Mouse (Mus musculus): ENCODE measurements at regions not wholly inside any gene's neighbourhood (a gene's known extent, or its start where the extent isn't known, plus 50 kb on each side); places are given as distances from the start of the nearest gene placed in this dataset.

DNA sequence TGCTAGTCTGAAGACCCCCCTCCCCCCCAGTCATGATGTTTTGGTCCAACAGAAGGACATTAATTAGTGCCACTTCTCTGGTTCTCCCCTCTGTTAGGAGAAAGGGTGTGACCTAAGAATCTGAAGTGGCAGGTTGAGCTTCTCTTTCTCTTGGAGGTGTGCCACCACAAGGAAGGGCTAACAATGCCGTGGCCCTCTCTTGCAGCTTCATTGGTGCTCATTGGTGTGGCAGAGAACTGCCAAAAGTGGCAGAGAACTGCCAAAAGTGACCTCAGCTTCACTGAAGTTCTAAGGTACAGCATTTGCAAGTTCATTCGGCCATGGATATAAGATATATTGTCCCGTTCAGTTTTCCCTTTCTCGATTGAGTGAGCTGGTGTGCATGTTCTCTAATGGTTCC lies 123.7 kb downstream of the Csl start:
- no peak overlapping the region for H3K4me2 ChIP-seq (ENCODE audit: low read depth)
- no peaks in the 10 kb centered on the region for H3K9me3 ChIP-seq (ENCODE audit: control insufficient read depth, low read length)
- no peaks in the 10 kb centered on the region for H3K4me1 ChIP-seq (ENCODE audit: control insufficient read depth, insufficient read depth, low read length)
- no peak overlapping the region for H3K4me3 ChIP-seq (ENCODE audit: low read depth, low read length)
- no peak for DNase-seq (ENCODE audit: low spot score)
- WGBS = 84% methylated on average over 4 of the region's 4 CpGs
- H3K27ac ChIP-seq (ENCODE audit: low read depth, low read length) = no peak overlapping the region
- H3K36me3 ChIP-seq (ENCODE audit: control insufficient read depth, insufficient read depth, low read length) = no peaks in the 10 kb centered on the region
- no peak overlapping the region for H3K9ac ChIP-seq (ENCODE audit: low read length)
- no peak for ATAC-seq (ENCODE audit: insufficient read depth, low FRiP score, low TSS enrichment)
- no peaks in the 10 kb centered on the region for H3K27me3 ChIP-seq (ENCODE audit: control insufficient read depth, insufficient read depth, low read length)

- Histone ChIP-seq H3K9ac (ENCODE audit: low read length) (no peak overlapping the region), H3K27ac (ENCODE audit: low read depth, low read length) (no peak overlapping the region), H3K36me3 (ENCODE audit: control insufficient read depth, insufficient read depth, low read length) (no peaks in the 10 kb centered on the region), H3K4me2 (ENCODE audit: low read depth) (no peak overlapping the region), H3K4me3 (ENCODE audit: low read depth, low read length) (no peak overlapping the region), H3K27me3 (ENCODE audit: control insufficient read depth, insufficient read depth, low read length) (no peaks in the 10 kb centered on the region), H3K9me3 (ENCODE audit: control insufficient read depth, low read length) (no peaks in the 10 kb centered on the region), H3K4me1 (ENCODE audit: control insufficient read depth, insufficient read depth, low read length) (no peaks in the 10 kb centered on the region)
- ATAC-seq (ENCODE audit: insufficient read depth, low FRiP score, low TSS enrichment) (peak; percentile 25; the same call in 1 of the 2 replicates), DNase-seq (ENCODE audit: low spot score) (no peak)
- WGBS = 82% methylated on average over 7 of the region's 7 CpGs
Measured at GRCm38 (mm10) chr10:99639022-99639421, 120.4 kb downstream of the Csl start.

GRCm38 (mm10) chr10:99639469-99639868 lies 120.0 kb downstream of the Csl start:
- Histone ChIP-seq H3K4me1 (ENCODE audit: control insufficient read depth, insufficient read depth, low read length) (no peaks in the 10 kb centered on the region), H3K4me3 (ENCODE audit: low read depth, low read length) (no peak overlapping the region), H3K27me3 (ENCODE audit: control insufficient read depth, insufficient read depth, low read length) (no peaks in the 10 kb centered on the region), H3K27ac (ENCODE audit: low read depth, low read length) (no peak overlapping the region), H3K9ac (ENCODE audit: low read length) (no peak overlapping the region), H3K36me3 (ENCODE audit: control insufficient read depth, insufficient read depth, low read length) (no peaks in the 10 kb centered on the region), H3K9me3 (ENCODE audit: control insufficient read depth, low read length) (no peaks in the 10 kb centered on the region), H3K4me2 (ENCODE audit: low read depth) (no peak overlapping the region)
- peak; percentile 25; the same call in 1 of the 2 replicates for ATAC-seq (ENCODE audit: insufficient read depth, low FRiP score, low TSS enrichment)
- WGBS = 55% methylated on average over 5 of the region's 5 CpGs
- no peak for DNase-seq (ENCODE audit: low spot score)

- H3K27ac ChIP-seq (ENCODE audit: low read depth, low read length) = no peak overlapping the region
- H3K9me3 ChIP-seq (ENCODE audit: control insufficient read depth, low read length) = no peaks in the 10 kb centered on the region
- no peaks in the 10 kb centered on the region for H3K36me3 ChIP-seq (ENCODE audit: control insufficient read depth, insufficient read depth, low read length)
- H3K4me3 ChIP-seq (ENCODE audit: low read depth, low read length) = no peak overlapping the region
- no peaks in the 10 kb centered on the region for H3K4me1 ChIP-seq (ENCODE audit: control insufficient read depth, insufficient read depth, low read length)
- ATAC-seq (ENCODE audit: insufficient read depth, low FRiP score, low TSS enrichment) (peak; percentile 53; the same call in 1 of the 2 replicates), DNase-seq (ENCODE audit: low spot score) (peak; percentile 67)
- WGBS = 13% methylated on average over 11 of the region's 11 CpGs
- H3K4me2 ChIP-seq (ENCODE audit: low read depth) = no peak overlapping the region
- no peaks in the 10 kb centered on the region for H3K27me3 ChIP-seq (ENCODE audit: control insufficient read depth, insufficient read depth, low read length)
- no peak overlapping the region for H3K9ac ChIP-seq (ENCODE audit: low read length)
Measured at GRCm38 (mm10) chr10:99641784-99642183, 117.7 kb downstream of the Csl start.

GRCm38 (mm10) chr10:99642201-99642827 lies 117.1 kb downstream of the Csl start:
- Histone ChIP-seq H3K9ac (ENCODE audit: low read length) (no peak overlapping the region), H3K4me2 (ENCODE audit: low read depth) (no peak overlapping the region), H3K4me3 (ENCODE audit: low read depth, low read length) (no peak overlapping the region), H3K9me3 (ENCODE audit: control insufficient read depth, low read length) (no peaks in the 10 kb centered on the region), H3K27me3 (ENCODE audit: control insufficient read depth, insufficient read depth, low read length) (no peaks in the 10 kb centered on the region), H3K36me3 (ENCODE audit: control insufficient read depth, insufficient read depth, low read length) (no peaks in the 10 kb centered on the region), H3K27ac (ENCODE audit: low read depth, low read length) (no peak overlapping the region), H3K4me1 (ENCODE audit: control insufficient read depth, insufficient read depth, low read length) (no peaks in the 10 kb centered on the region)
- no peak for ATAC-seq (ENCODE audit: insufficient read depth, low FRiP score, low TSS enrichment)
- DNase-seq (ENCODE audit: low spot score) = no peak
- WGBS = 70% methylated on average over 4 of the region's 4 CpGs

DNA sequence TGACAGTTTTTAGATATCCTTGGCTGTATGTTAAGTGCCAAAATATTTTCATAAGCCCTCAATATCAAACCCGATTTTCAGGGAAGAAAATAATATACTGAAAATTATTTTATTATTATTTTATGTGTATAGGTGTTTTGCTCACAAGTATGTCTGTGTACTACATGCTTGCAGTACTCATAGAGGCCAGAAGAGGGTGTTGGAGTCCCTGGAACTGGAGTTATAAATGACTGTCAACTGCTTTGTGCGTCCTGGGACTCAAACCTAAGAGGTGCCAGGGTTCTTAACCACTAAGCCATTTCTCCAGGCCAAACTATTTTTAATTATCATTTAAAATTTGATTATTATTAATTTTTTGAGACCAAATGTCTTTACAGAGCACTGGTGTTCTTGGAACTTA lies 114.5 kb downstream of the Csl start:
- Histone ChIP-seq H3K27me3 (ENCODE audit: control insufficient read depth, insufficient read depth, low read length) (no peaks in the 10 kb centered on the region), H3K4me2 (ENCODE audit: low read depth) (no peak overlapping the region), H3K36me3 (ENCODE audit: control insufficient read depth, insufficient read depth, low read length) (no peaks in the 10 kb centered on the region), H3K4me1 (ENCODE audit: control insufficient read depth, insufficient read depth, low read length) (no peaks in the 10 kb centered on the region), H3K4me3 (ENCODE audit: low read depth, low read length) (no peak overlapping the region), H3K9ac (ENCODE audit: low read length) (no peak overlapping the region), H3K9me3 (ENCODE audit: control insufficient read depth, low read length) (no peaks in the 10 kb centered on the region), H3K27ac (ENCODE audit: low read depth, low read length) (no peak overlapping the region)
- ATAC-seq (ENCODE audit: insufficient read depth, low FRiP score, low TSS enrichment) (no peak), DNase-seq (ENCODE audit: low spot score) (peak; percentile 21)
- 54% methylated on average over 2 of the region's 2 CpGs for WGBS

DNA sequence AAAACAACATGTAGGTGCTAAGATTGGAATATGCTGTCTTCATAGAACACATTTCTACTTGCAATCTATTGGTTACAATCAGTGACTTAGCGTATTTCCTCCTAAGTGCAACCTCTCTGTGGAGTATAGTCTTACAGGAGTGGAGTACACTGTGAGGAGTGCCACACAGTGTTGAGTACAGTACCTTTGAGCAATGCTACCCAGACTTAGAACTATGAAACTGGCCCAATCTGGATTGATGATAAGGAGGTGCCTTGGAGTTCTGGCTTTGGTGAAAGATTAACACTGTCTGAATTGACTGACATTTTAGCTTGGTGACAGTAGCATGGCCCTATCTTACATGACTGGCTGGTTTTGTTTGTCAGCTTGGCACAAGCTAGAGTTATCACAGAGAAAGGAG lies 107.4 kb downstream of the Csl start:
- ATAC-seq (ENCODE audit: insufficient read depth, low FRiP score, low TSS enrichment) (no peak), DNase-seq (ENCODE audit: low spot score) (no peak)
- Histone ChIP-seq H3K27me3 (ENCODE audit: control insufficient read depth, insufficient read depth, low read length) (no peaks in the 10 kb centered on the region), H3K27ac (ENCODE audit: low read depth, low read length) (no peak overlapping the region), H3K4me2 (ENCODE audit: low read depth) (no peak overlapping the region), H3K9me3 (ENCODE audit: control insufficient read depth, low read length) (no peaks in the 10 kb centered on the region), H3K4me3 (ENCODE audit: low read depth, low read length) (no peak overlapping the region), H3K9ac (ENCODE audit: low read length) (no peak overlapping the region), H3K4me1 (ENCODE audit: control insufficient read depth, insufficient read depth, low read length) (no peaks in the 10 kb centered on the region), H3K36me3 (ENCODE audit: control insufficient read depth, insufficient read depth, low read length) (no peaks in the 10 kb centered on the region)
- 89% methylated on average over 1 of the region's 1 CpGs for WGBS

DNA sequence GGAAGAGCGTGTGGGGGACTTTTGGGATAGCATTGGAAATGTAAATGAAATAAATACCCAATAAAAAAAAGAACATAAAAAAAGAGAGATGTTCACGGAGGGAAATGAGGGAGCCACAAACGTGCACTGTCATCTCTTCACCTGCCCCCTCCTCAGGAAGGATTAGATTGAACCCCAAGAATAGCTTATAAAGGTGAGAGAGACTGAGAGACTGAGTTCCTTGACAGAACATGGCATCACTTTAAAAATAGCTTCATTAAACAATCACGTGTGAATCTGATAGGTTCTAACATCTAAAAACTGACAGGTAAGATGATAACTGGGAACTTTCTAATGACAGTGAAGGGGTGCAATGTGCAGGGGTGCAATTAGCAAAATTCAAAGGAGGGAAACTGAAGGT lies 105.2 kb downstream of the Csl start:
- no peaks in the 10 kb centered on the region for H3K4me1 ChIP-seq (ENCODE audit: control insufficient read depth, insufficient read depth, low read length)
- ATAC-seq (ENCODE audit: insufficient read depth, low FRiP score, low TSS enrichment) = no peak
- no peak overlapping the region for H3K27ac ChIP-seq (ENCODE audit: low read depth, low read length)
- no peak overlapping the region for H3K4me3 ChIP-seq (ENCODE audit: low read depth, low read length)
- no peak overlapping the region for H3K4me2 ChIP-seq (ENCODE audit: low read depth)
- no peak overlapping the region for H3K9ac ChIP-seq (ENCODE audit: low read length)
- no peaks in the 10 kb centered on the region for H3K9me3 ChIP-seq (ENCODE audit: control insufficient read depth, low read length)
- H3K36me3 ChIP-seq (ENCODE audit: control insufficient read depth, insufficient read depth, low read length) = no peaks in the 10 kb centered on the region
- H3K27me3 ChIP-seq (ENCODE audit: control insufficient read depth, insufficient read depth, low read length) = no peaks in the 10 kb centered on the region
- 90% methylated on average over 4 of the region's 4 CpGs for WGBS
- DNase-seq (ENCODE audit: low spot score) = no peak

DNA sequence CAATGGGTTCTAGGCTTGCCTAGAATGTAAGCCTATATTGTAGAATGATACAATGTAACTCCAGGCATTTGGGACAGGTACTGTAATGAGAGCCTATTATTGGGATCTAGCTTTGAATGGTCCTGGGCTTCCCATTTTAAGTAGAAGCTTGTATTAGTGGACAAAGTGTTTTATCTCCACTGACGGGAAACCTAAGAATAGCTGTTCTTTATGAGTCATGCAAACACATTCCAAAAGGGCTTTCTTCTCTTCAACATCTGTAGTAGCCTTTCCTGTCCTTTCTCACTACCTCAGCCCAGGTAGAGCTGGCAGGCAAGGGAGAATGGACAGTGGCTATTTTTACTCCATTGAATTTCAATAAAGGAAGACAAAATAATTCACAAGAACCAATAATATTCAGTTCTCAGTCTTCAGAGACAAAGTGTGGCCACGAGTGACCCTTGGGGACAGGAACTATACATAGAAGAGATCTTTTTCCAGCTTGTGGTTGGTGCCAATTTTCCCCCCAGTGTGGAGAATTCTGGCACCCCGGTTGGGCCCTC lies 82.8 kb downstream of the Csl start:
- ATAC-seq (ENCODE audit: insufficient read depth, low FRiP score, low TSS enrichment) = no peak
- H3K4me1 ChIP-seq (ENCODE audit: control insufficient read depth, insufficient read depth, low read length) = no peaks in the 10 kb centered on the region
- no peaks in the 10 kb centered on the region for H3K36me3 ChIP-seq (ENCODE audit: control insufficient read depth, insufficient read depth, low read length)
- no peaks in the 10 kb centered on the region for H3K9me3 ChIP-seq (ENCODE audit: control insufficient read depth, low read length)
- no peak for DNase-seq (ENCODE audit: low spot score)
- no peak overlapping the region for H3K4me2 ChIP-seq (ENCODE audit: low read depth)
- H3K27me3 ChIP-seq (ENCODE audit: control insufficient read depth, insufficient read depth, low read length) = no peaks in the 10 kb centered on the region
- H3K4me3 ChIP-seq (ENCODE audit: low read depth, low read length) = no peak overlapping the region
- H3K9ac ChIP-seq (ENCODE audit: low read length) = no peak overlapping the region
- H3K27ac ChIP-seq (ENCODE audit: low read depth, low read length) = no peak overlapping the region
- 82% methylated on average over 3 of the region's 3 CpGs for WGBS
